Mouse (Mus musculus) heart, postnatal 0 days (tissue): Measurements from ENCODE around the gene Akap6.

ENCODE experiments used
- CTCF ChIP-seq: IDR thresholded peaks from 2 replicates; pipeline ENCODE4 v1.5.1; 2016; ENCODE audit warnings: antibody characterized with exemption, control low read depth, low read depth
- EP300 ChIP-seq: IDR thresholded peaks from 2 replicates; pipeline ENCODE4 v1.6.1; 2016; ENCODE audit warnings: antibody characterized with exemption, low read depth

DNA sequence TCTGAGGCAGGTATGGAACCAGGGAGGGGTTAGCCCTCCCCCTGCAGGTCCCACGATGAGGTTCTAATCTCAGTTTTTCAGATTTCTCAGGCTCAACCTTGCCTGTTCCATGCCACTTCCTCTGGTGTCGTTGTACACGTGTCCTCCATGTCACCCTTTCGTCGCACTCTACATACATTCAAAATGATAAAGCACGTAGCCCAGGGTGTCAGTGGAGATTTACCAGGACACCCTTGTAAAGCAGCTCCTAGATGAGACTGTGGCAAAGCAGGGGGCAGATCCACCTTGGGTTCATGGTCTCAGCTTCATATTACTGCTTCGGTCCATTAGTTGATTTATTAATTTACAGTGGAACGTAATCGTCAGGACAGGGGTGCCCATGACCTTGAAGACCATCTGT is 100.5 kb downstream of the Akap6 start:
- TF ChIP-seq CTCF (no peak), EP300 (no peak)
